Mouse (Mus musculus): ENCODE measurements around the gene Crlf1. TPM values are rescaled to one million over a fixed set of nuclear protein-coding genes. Genes with fewer than 3 reads are reported as not detected.

Crlf1 gene
- total RNA-seq (2014; rRNA removed) (not detected in 2 replicates), polyA plus RNA-seq (2012; rRNA removed) (not detected in 2 replicates)

- H3K27me3 ChIP-seq (ENCODE audit: control insufficient read depth, insufficient read depth, low read length) = peaks cover 39% of the 10 kb centered on the region
- TF ChIP-seq POLR2A (IDR thresholded peaks at IDR 0.05; ENCODE audit: extremely low read depth, insufficient read depth, low read length) (no peak), CTCF (IDR thresholded peaks at IDR 0.05; ENCODE audit: low read depth, low read length) (no peak)
- peak within 1 kb of the TSS; percentile 10; the same call in 1 of the 2 replicates for H3K4me3 ChIP-seq (ENCODE audit: insufficient read depth, low read depth, low read length)
- H3K9ac ChIP-seq (ENCODE audit: low read depth, low read length) = no peak within 1 kb of the TSS
- 3% methylated on average over 75 of the region's 93 CpGs for WGBS
- H3K79me2 ChIP-seq (ENCODE audit: control insufficient read depth, insufficient read depth, low read length) = no peaks in the 10 kb centered on the region
- DNase-seq (ENCODE audit: extremely low read depth, low read depth, low spot score) = no peak
- H3K27ac ChIP-seq (replicated peaks; ENCODE audit: insufficient read depth, low read depth, low read length) = no peak within 1 kb of the TSS
- no peaks in the 10 kb centered on the region for H3K36me3 ChIP-seq (ENCODE audit: control insufficient read depth, insufficient read depth, low read length)
- H3K4me1 ChIP-seq (ENCODE audit: control insufficient read depth, insufficient read depth, low read length) = peaks cover 2% of the 10 kb centered on the region
Measured at GRCm38 (mm10) chr8:70492664-70493640, at the start of gene Crlf1. Crlf1 (plus strand) TSS chr8:70493158.

- Histone ChIP-seq H3K4me1 (ENCODE audit: control insufficient read depth, insufficient read depth, low read length) (peaks cover 5% of the 10 kb centered on the region; the same call in 1 of the 2 replicates), H3K79me2 (ENCODE audit: control insufficient read depth, insufficient read depth, low read length) (peaks cover 9% of the 10 kb centered on the region), H3K9ac (ENCODE audit: low read depth, low read length) (no peak overlapping the region), H3K4me3 (ENCODE audit: insufficient read depth, low read depth, low read length) (no peak overlapping the region), H3K36me3 (ENCODE audit: control insufficient read depth, insufficient read depth, low read length) (no peaks in the 10 kb centered on the region), H3K27ac (replicated peaks; ENCODE audit: insufficient read depth, low read depth, low read length) (no peak overlapping the region), H3K27me3 (ENCODE audit: control insufficient read depth, insufficient read depth, low read length) (no peaks in the 10 kb centered on the region)
- WGBS = 82% methylated on average over 4 of the region's 4 CpGs
- no peak for TF ChIP-seq POLR2A (IDR thresholded peaks at IDR 0.05; ENCODE audit: extremely low read depth, insufficient read depth, low read length)
- TF ChIP-seq CTCF (IDR thresholded peaks at IDR 0.05; ENCODE audit: low read depth, low read length) = no peak
- no peak for DNase-seq (ENCODE audit: extremely low read depth, low read depth, low spot score)
Measured at GRCm38 (mm10) chr8:70443326-70443725, 49.6 kb upstream of the Crlf1 start.

- TF ChIP-seq CTCF (IDR thresholded peaks at IDR 0.05; ENCODE audit: low read depth, low read length) (no peak), POLR2A (IDR thresholded peaks at IDR 0.05; ENCODE audit: extremely low read depth, insufficient read depth, low read length) (no peak)
- Histone ChIP-seq H3K9ac (ENCODE audit: low read depth, low read length) (no peak overlapping the region), H3K4me1 (ENCODE audit: control insufficient read depth, insufficient read depth, low read length) (no peaks in the 10 kb centered on the region), H3K36me3 (ENCODE audit: control insufficient read depth, insufficient read depth, low read length) (no peaks in the 10 kb centered on the region), H3K27ac (replicated peaks; ENCODE audit: insufficient read depth, low read depth, low read length) (no peak overlapping the region), H3K27me3 (ENCODE audit: control insufficient read depth, insufficient read depth, low read length) (no peaks in the 10 kb centered on the region), H3K4me3 (ENCODE audit: insufficient read depth, low read depth, low read length) (no peak overlapping the region), H3K79me2 (ENCODE audit: control insufficient read depth, insufficient read depth, low read length) (no peaks in the 10 kb centered on the region)
- DNase-seq (ENCODE audit: extremely low read depth, low read depth, low spot score) = no peak
- 64% methylated on average over 1 of the region's 1 CpGs for WGBS
Measured at GRCm38 (mm10) chr8:70445988-70446387, 47.0 kb upstream of the Crlf1 start.

- Histone ChIP-seq H3K27me3 (ENCODE audit: control insufficient read depth, insufficient read depth, low read length) (no peaks in the 10 kb centered on the region), H3K4me1 (ENCODE audit: control insufficient read depth, insufficient read depth, low read length) (no peaks in the 10 kb centered on the region), H3K79me2 (ENCODE audit: control insufficient read depth, insufficient read depth, low read length) (no peaks in the 10 kb centered on the region), H3K36me3 (ENCODE audit: control insufficient read depth, insufficient read depth, low read length) (no peaks in the 10 kb centered on the region), H3K27ac (replicated peaks; ENCODE audit: insufficient read depth, low read depth, low read length) (no peak overlapping the region), H3K9ac (ENCODE audit: low read depth, low read length) (no peak overlapping the region), H3K4me3 (ENCODE audit: insufficient read depth, low read depth, low read length) (no peak overlapping the region)
- TF ChIP-seq POLR2A (IDR thresholded peaks at IDR 0.05; ENCODE audit: extremely low read depth, insufficient read depth, low read length) = no peak
- TF ChIP-seq CTCF (IDR thresholded peaks at IDR 0.05; ENCODE audit: low read depth, low read length) = no peak
- WGBS = 60% methylated on average over 19 of the region's 19 CpGs
- no peak for DNase-seq (ENCODE audit: extremely low read depth, low read depth, low spot score)
Measured at GRCm38 (mm10) chr8:70447639-70448420, 45.1 kb upstream of the Crlf1 start.

- Histone ChIP-seq H3K27ac (replicated peaks; ENCODE audit: insufficient read depth, low read depth, low read length) (no peak overlapping the region), H3K9ac (ENCODE audit: low read depth, low read length) (no peak overlapping the region), H3K79me2 (ENCODE audit: control insufficient read depth, insufficient read depth, low read length) (no peaks in the 10 kb centered on the region), H3K36me3 (ENCODE audit: control insufficient read depth, insufficient read depth, low read length) (no peaks in the 10 kb centered on the region), H3K27me3 (ENCODE audit: control insufficient read depth, insufficient read depth, low read length) (no peaks in the 10 kb centered on the region), H3K4me3 (ENCODE audit: insufficient read depth, low read depth, low read length) (no peak overlapping the region), H3K4me1 (ENCODE audit: control insufficient read depth, insufficient read depth, low read length) (no peaks in the 10 kb centered on the region)
- DNase-seq (ENCODE audit: extremely low read depth, low read depth, low spot score) = no peak
- WGBS = 75% methylated on average over 52 of the region's 52 CpGs
- no peak for TF ChIP-seq POLR2A (IDR thresholded peaks at IDR 0.05; ENCODE audit: extremely low read depth, insufficient read depth, low read length)
- no peak for TF ChIP-seq CTCF (IDR thresholded peaks at IDR 0.05; ENCODE audit: low read depth, low read length)
Measured at GRCm38 (mm10) chr8:70452196-70452966, 40.6 kb upstream of the Crlf1 start.

Data from liver, adult 2 months (tissue).